Mouse (Mus musculus) T-helper 1 cell (primary cell): ENCODE results near the gene Gm28044.
"Not testable (repeated sequence)": the region's sequence is repeated elsewhere in the genome, so short reads cannot be mapped to it uniquely, and the experiment has no call there.

Source experiments
- in situ Hi-C: fragments of 300-600 bp; cut with MboI, MseI; formaldehyde crosslinking; loops from one replicate; pipeline ENCODE4 v1.15.1; 2025; ENCODE audit warnings: high pct_unique_total_duplicates

Gm28044 gene

DNA sequence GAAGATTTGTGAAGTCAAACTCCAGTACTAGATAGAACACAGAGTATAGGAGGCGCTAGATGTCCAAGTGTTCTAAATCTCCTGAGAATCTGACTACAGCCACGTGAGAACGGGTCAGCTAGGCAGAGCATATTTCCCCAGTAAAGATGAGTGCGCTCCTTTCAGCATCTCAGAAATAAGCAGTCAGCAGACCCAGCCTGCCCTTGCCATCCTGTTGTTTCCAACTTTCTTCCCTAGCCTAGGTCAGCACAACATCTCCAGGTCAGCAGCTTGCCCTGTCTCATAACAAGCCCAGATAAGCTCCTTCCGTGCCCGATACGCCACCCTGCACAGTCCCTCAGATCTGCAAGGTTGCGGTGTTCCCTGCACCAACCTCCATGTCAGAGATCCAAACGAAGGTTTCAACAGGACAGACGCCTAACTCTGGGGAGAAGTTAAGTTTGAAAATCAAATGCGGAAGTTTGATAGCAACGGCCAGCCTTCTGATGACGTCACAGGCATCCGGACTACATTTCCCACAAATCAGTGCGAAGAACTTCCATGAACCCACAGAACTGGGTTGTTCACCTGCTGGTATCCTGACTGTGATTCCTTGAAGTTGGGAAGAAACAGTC is at the start of gene Gm28044, which contains the start of gene Zfp953:
Gene Gm28044, minus strand, starts transcription at position 406 of the 614 bp plus-strand sequence.
Gene Zfp953, minus strand, starts transcription at position 475 of the 614 bp plus-strand sequence.
- in situ Hi-C loops = no loop called here

DNA sequence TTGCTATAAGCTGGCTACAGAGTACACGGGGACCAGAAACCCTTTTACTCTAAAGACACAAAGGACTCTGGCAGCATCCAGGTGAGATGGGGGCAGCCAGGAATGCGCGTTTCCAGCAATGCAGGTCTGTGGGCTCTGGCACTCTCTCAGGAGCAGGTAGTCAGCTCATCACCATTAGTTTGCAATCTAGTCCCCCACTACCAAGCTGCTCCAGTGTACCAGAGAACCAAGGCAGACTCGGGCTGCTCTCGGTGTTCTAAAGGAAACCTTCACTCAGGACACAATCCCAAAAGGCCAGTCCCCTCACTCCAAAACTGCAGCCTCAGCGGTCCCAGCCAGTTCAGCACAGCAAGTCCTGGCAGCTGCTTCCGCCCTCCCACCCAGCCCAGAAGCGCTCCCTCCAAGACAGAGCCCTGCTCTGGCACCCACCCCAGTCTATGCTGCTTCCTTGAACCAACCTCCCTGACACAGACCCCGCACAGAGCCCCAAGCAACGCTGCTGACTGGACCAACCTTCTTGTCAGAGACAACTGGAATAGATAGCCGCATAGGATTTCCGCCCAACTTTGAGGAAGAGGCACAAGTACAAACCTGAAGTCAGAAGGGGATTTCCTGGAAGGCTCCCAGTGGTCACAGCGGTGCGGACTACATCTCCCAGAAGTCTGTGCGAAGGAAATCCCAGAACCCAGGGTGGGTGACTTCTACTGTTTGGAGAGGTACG is 39.0 kb upstream of the Gm28044 start, which contains the start of gene Zfp429:
Gene Zfp429, minus strand, starts transcription at position 637 of the 721 bp plus-strand sequence.
- in situ Hi-C loops = not testable (repeated sequence)

DNA sequence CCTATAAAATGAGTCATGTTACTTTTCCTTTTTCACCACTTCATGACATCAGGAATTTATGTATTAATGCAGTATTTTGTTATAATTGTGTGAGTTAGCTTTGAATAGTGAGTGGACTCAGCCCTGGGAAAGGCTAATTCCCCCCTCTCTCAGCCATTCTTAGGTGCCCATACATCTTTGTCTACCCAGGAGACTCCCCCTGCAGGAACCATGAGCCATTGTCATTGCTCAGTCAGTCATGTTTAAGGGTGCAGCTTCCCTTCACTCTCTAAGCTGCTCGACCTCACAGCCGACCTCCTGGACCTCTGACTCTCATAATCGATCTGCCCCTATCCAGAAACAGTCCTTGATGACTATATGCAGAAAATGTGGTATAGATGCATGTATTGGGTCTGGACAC is 15.9 kb upstream of the Gm28044 start:
- in situ Hi-C loops = loop anchor here (10.0 kb wide), 1 partner anchor 201 kb away; the partner anchor contains the start of gene Rsl1

DNA sequence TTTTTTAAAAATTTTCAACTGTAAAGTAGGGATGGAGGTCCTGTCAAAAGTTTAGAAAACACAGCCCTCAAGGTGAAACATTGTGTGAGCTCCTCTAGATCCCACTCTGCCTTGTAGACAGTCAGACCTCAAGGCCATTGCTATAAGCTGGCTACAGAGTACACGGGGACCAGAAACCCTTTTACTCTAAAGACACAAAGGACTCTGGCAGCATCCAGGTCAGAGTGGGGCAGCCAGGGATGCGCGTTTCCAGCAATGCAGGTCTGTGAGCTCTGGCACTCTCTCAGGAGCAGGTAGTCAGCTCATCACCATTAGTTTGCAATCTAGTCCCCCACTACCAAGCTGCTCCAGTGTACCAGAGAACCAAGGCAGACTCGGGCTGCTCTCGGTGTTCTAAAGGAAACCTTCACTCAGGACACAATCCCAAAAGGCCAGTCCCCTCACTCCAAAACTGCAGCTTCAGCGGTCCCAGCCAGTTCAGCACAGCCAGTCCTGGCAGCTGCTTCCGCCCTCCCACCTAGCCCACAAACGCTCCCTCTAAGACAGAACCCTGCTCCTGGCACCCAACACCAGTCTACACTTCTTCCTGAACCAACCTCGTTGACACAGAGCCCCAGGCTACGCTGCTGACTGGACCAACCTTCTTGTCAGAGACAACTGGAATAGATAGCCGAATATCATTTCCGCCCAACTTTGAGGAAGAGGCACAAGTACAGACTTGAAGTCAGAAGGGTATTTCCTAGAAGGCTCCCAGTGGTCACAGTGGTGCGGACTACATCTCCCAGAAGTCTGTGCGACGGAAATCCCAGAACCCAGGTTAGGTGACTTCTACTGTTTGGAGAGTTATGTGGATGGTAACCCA is 14.9 kb upstream of the Gm28044 start, which contains the start of the genes Gm28041 and Zfp456:
Gene Gm28041, minus strand, starts transcription at position 684 of the 862 bp plus-strand sequence.
Gene Zfp456, minus strand, starts transcription at position 761 of the 862 bp plus-strand sequence.
- in situ Hi-C loops = loop anchor here (10.0 kb wide), 1 partner anchor 200 kb away; the partner anchor contains the start of gene Rsl1

DNA sequence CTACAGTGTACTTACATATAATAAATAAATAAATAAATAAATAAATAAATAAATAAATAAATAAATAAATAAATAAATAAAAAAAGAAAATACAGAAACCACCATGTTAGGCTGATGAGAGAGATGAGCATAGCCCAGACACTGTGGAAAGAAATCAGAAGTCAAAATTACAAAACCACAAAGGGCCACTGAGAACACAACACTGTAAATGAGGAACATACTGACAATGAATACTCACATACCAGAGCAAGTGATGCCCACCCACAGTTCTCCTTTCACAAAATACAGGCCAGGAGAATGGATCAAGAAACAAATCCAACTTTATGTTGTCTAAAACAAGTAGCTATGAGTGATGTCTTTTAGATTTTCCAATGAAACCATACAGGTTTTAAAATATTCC is 8.5 kb downstream of the Gm28044 start:
- in situ Hi-C loops = no loop called here

DNA sequence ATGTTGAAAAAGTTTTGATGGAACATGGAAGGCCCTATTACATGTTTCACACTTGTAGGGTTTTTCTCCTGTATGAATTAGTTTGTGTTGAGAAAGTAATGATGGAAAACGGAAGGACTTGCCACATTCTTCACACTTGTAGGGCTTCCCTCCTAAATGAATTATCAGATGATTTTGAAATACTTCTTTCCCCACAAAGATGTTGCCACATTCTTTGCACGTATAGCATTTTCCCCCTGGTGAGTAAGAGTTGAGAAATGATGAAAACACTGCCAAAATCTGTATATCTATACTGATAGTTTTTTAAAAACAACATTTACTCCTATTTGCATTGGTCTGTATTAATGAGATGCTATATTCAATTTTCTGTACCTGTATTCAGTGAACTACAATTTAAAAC is 16.9 kb downstream of the Gm28044 start:
- in situ Hi-C loops = no loop called here

DNA sequence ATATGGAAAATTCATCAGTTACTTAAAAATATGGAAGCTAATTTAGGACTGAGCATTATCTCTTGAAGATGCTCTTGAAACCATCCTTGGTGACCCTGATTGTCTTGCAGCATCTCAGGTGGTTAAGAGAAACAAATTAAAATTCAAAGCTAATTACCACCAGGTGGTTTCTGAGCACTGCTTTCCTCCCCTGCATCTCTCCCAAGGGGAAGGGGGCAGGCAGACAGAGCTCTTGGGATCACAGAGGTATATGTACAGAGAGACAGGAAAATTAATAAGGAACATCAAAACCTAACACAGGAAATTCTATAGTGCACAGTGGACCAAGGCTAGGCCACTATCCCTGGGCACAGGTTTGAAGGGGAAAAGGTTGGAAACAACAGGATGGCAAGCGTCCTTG is 27.5 kb downstream of the Gm28044 start:
- in situ Hi-C loops = loop anchor here (5.0 to 10.0 kb wide), 2 partner anchors 119 to 502 kb away; partner anchors contain the start of genes Gm10037 and Zfp874a

DNA sequence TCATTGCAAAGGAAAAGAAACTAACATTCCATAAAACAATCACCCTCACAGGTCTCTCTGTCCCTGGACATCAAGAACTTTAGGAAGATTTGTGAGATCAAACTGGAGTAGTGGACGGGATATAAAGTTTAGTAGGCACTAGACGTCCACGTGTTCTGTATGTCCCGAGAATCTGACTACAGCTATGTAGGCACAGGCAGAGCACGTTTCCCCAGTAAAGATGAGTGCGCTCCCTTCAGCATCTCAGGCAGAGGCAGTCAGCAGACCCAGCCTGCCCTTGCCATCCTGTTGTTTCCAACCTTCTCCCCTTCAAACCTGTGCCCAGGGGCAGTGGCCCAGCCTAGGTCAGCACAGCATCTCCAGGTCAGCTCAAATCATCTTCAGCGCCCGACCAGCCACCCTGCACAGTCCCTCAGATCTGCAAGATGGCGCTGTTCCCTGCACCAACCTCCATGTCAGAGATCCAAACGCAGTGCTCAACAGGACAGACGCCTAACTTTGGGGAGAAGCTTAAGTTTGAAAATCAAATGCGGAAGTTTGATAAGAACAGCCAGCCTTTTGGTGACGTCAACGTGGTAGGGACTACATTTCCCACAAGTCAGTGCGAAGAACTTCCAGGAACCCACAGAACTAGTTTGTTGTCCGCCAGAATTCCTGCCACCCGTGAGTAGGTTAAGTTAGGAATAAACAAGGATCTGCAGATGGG is 28.2 kb downstream of the Gm28044 start, which contains the start of gene Zfp595:
Gene Zfp595, minus strand, starts transcription at position 552 of the 706 bp plus-strand sequence.
- in situ Hi-C loops = loop anchor here (5.0 to 10.0 kb wide), 2 partner anchors 120 to 503 kb away; partner anchors contain the start of genes Gm10037 and Zfp874a

DNA sequence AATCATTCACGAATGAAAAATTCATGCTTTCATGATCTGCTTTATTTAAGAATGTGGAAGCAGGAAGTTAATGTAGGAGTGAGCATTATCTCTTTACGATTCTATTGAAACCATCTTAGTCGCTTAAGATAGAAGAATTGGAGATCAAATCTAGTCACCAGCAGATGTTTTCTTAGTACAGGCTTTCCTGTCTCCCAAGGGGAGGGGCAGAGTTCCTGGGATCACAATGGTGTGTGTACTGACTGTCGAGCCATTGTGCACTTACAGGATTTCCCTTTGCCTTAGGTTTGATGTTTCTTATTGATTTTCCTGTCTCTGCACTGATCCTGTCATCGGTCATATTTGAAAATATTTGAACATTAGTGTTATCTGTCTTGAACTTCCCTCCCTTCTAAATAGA is 53.6 kb downstream of the Gm28044 start:
- in situ Hi-C loops = loop anchor here (5.0 kb wide), 1 partner anchor 184 kb away; the partner anchor contains the start of gene Zfp759

DNA sequence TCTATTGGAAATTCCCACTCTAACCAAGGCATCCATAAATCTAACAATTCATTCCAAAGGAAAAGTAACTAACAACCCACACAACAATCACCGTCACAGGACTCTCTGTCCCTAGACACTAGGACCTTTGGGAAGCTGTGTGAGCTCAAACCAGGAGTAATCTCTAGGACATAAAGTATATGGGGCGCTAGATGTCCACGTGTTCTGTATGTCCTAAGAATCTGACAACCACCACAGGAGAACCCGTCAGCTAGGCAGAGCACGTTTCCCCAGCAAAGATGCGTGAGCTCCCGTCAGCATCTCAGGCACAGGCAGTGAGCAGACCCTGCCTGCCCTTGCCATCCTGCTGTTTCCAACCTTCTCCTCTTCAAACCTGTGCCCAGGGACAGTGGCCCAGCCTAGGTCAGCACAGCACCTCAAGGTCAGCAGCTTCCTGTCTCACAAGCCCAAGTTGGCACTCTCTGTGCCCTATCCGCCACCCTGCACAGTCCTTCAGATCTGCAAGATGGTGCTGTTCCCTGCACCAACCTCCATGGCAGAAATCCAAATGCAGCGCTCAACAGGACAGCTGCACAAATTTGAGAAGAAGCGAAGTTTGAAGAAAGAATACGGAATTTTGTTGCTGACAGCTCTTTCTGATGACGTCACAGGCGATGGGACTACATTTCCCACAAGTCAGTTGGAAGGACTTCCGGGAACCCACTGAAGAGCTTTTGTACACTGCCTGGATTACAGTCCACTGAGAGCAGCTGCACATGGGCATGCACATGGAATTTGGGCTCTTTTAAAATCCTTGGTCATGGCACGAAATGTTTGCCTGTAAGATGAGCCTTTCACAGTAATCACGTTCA is 54.3 kb downstream of the Gm28044 start, which contains the start of gene Zfp457:
Gene Zfp457, minus strand, starts transcription at position 664 of the 851 bp plus-strand sequence.
- in situ Hi-C loops = loop anchor here (5.0 kb wide), 1 partner anchor 184 kb away; the partner anchor contains the start of gene Zfp759

DNA sequence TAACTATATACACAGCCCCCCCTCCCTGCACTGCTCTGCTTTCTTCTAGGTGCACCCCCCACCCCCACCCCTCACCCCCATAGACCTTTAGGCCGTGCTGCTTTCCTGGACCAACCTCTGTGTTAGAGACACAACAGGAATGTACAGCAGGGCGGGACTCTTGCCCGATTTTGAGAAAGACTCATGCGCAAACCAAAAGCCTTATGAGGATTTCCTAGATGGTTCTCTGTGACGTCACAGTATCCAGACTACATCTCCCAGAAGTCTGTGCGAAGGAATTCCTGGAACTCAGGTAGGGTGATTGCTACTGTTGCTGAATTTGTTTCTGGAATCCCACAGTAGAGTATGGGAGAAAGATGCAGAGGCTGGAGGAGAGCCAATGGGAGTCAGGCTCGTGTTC is 82.0 kb downstream of the Gm28044 start, which contains the start of gene Zfp458:
Gene Zfp458, minus strand, starts transcription at position 153 of the 400 bp plus-strand sequence.
- in situ Hi-C loops = no loop called here

DNA sequence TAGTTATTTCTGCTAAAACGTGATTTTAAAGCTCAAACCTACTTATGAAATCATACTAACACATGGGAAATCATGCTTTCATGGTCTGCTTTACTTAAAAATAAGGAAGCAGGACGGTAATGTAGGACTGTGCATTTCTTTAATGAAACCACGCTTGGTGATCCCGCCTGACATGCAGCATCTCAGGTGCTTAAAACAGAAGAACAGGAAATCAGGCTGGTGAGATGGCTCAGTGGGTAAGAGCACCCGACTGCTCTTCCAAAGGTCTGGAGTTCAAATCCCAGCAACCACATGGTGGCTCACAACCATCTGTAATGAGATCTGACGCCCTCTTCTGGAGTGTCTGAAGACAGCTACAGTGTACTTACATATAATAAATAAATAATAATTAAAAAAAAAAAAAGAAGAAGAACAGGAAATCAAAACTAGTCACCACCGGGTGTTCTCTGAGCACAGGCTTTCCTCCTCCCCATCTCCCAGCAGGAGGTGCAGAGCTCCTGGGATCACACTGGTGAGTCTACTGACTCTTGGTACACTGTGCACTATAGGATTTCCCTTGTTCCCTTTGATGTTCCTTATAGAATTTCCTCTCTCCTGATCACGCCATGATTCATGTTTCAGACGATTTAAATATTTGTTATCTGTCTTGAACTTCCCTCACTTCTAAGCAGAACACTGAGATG is 90.8 kb downstream of the Gm28044 start:
- in situ Hi-C loops = not testable (repeated sequence)

DNA sequence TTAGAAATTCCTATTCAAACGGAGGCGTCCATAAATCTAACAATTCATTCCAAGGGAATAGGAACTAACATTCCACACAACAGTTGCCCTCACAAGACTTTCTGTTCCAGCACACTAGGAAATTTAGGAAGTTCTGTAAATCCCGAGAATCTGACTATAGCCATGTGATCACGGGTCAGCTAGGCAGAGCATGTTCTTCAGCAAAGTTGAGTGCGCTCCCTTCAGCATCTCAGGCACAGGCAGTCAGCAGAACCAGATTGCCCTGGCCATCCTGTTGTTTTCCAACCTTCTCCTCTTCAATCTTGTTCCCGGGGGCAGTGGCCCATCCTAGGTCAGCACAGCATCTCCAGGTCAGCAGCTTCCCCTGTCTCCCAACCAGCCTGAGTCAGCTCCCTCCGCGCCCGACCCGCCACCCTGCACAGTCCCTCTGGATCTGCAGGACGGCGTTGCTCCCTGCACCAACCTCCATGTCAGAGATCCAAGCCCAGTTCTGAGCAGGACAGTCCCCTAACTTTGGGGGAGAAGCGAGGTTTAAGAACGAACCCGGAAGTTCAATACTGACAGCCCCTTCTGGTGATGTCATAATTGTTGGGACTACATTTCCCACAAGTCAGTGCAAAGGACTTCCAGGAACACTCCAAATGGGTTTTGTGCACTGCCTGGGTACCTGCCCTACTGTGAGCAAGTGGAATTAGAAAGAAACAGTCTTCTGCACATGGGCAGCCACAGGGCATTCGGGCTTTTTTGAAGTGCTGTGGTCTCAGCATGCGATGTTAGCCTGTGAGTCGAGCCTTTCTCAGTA is 91.6 kb downstream of the Gm28044 start:
- in situ Hi-C loops = no loop called here
